Mouse (Mus musculus) G1E (cell line): ENCODE results near the gene Gngt2.

ENCODE experiments used
- CTCF ChIP-seq: IDR thresholded peaks from 2 replicates; pipeline ENCODE4 v1.5.1; 2012; ENCODE audit warnings: low read depth, low read length, inconsistent platforms, mixed read lengths
- POLR2AphosphoS5 ChIP-seq: IDR thresholded peaks from 2 replicates; pipeline ENCODE4 v1.6.1; 2012; ENCODE audit warnings: low read depth, low read length, inconsistent platforms; ENCODE audit not compliant: insufficient replicate concordance
- TAL1 ChIP-seq: conservative IDR thresholded peaks from 2 replicates; pipeline ENCODE4 v1.6.1; 2012; ENCODE audit warnings: low read depth, low read length, inconsistent platforms, mixed read lengths

DNA sequence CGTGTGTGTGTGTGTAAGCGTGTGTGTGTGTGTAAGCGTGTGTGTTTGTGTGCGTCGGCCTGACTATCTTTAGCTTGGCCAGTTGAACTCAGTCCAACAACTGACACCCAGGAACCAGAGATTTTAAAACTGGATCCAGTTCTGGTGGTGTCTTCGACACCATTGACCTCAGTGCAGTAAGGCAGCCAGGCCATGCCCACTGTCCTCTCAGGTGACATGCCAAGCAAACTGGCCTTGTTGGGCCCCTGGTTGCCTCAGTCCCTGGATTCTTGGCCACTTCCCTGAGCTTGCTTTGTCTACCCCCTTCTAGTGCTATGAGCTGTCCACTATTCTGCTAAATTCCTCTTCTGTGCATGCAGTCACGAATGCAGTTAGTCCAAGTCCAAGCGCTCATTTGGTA, 24.4 kb downstream of the Gngt2 start:
- TF ChIP-seq POLR2AphosphoS5 (no peak), CTCF (no peak), TAL1 (no peak)
